Mouse (Mus musculus): ENCODE measurements around the gene Kantr. TPM values are rescaled to one million over a fixed set of nuclear protein-coding genes. Genes with fewer than 3 reads are reported as not detected.
"Not testable (repeated sequence)": the region's sequence is repeated elsewhere in the genome, so short reads cannot be mapped to it uniquely, and the experiment has no call there.

Kantr gene
- polyA plus RNA-seq, 1 experiment, result 0.96 TPM

GRCm38 (mm10) chrX:152341496-152341895 is 14.2 kb upstream of the Kantr start:
- H3K36me3 ChIP-seq (ENCODE audit: control insufficient read depth, insufficient read depth), result peaks cover 6% of the 10 kb centered on the region
- peak overlapping the region; percentile 38 for H3ac ChIP-seq (ENCODE audit: control insufficient read depth, insufficient read length)
- peak overlapping the region; percentile 45 for H3K4me3 ChIP-seq
- TF ChIP-seq E2F4 (IDR thresholded peaks at IDR 0.05; ENCODE audit: insufficient read depth) (no peak), TCF12 (IDR thresholded peaks at IDR 0.05; ENCODE audit: insufficient read depth, poor library complexity, severe bottlenecking) (no peak), MYOG (IDR thresholded peaks at IDR 0.05; ENCODE audit: control insufficient read depth in 1 of 3, insufficient read depth in 1 of 3, insufficient read length in 2 of 3, low read depth in 2 of 3) (no peak), MAX (IDR thresholded peaks at IDR 0.05; ENCODE audit: low read depth) (no peak), REST (IDR thresholded peaks at IDR 0.05; ENCODE audit: insufficient read depth, insufficient read length) (no peak), USF1 (IDR thresholded peaks at IDR 0.05; ENCODE audit: low read depth) (no peak), TCF3 (IDR thresholded peaks at IDR 0.05; ENCODE audit: insufficient read length, low read depth) (no peak), POLR2A (IDR thresholded peaks at IDR 0.05; ENCODE audit: insufficient read length, low read depth) (no peak), MYOD1 (IDR thresholded peaks at IDR 0.05; ENCODE audit: control insufficient read depth in 1 of 3, insufficient read length in 2 of 3, low read depth in 2 of 3) (no peak), POLR2AphosphoS2 (IDR thresholded peaks at IDR 0.05; ENCODE audit: insufficient read length, low read depth) (no peak), CEBPB (IDR thresholded peaks at IDR 0.05; ENCODE audit: insufficient read depth, poor library complexity, severe bottlenecking) (no peak), SRF (IDR thresholded peaks at IDR 0.05; ENCODE audit: control insufficient read depth, insufficient read length, low read depth) (no peak)
- H3K4me2 ChIP-seq (ENCODE audit: low read depth), result peak overlapping the region; percentile 75
- peaks cover 16% of the 10 kb centered on the region for H3K79me2 ChIP-seq (ENCODE audit: control insufficient read depth, insufficient read depth)
- no peaks in the 10 kb centered on the region for H3K27me3 ChIP-seq (ENCODE audit: control insufficient read depth, insufficient read depth, insufficient read length)

GRCm38 (mm10) chrX:152336546-152337332 is 9.4 kb upstream of the Kantr start:
- H3K27me3 ChIP-seq (ENCODE audit: control insufficient read depth, insufficient read depth, insufficient read length), result no peaks in the 10 kb centered on the region
- no peak overlapping the region for H3ac ChIP-seq (ENCODE audit: control insufficient read depth, insufficient read length)
- peak overlapping the region; percentile 13 for H3K4me3 ChIP-seq
- peaks cover 6% of the 10 kb centered on the region for H3K36me3 ChIP-seq (ENCODE audit: control insufficient read depth, insufficient read depth)
- H3K79me2 ChIP-seq (ENCODE audit: control insufficient read depth, insufficient read depth), result peaks cover 14% of the 10 kb centered on the region
- TF ChIP-seq MAX (IDR thresholded peaks at IDR 0.05; ENCODE audit: low read depth) (no peak), POLR2AphosphoS2 (IDR thresholded peaks at IDR 0.05; ENCODE audit: insufficient read length, low read depth) (peak; percentile 94), MYOG (IDR thresholded peaks at IDR 0.05; ENCODE audit: control insufficient read depth in 1 of 3, insufficient read depth in 1 of 3, insufficient read length in 2 of 3, low read depth in 2 of 3) (no peak), MYOD1 (IDR thresholded peaks at IDR 0.05; ENCODE audit: control insufficient read depth in 1 of 3, insufficient read length in 2 of 3, low read depth in 2 of 3) (no peak), USF1 (IDR thresholded peaks at IDR 0.05; ENCODE audit: low read depth) (no peak), E2F4 (IDR thresholded peaks at IDR 0.05; ENCODE audit: insufficient read depth) (no peak), REST (IDR thresholded peaks at IDR 0.05; ENCODE audit: insufficient read depth, insufficient read length) (no peak), POLR2A (IDR thresholded peaks at IDR 0.05; ENCODE audit: insufficient read length, low read depth) (peak; percentile 51), SRF (IDR thresholded peaks at IDR 0.05; ENCODE audit: control insufficient read depth, insufficient read length, low read depth) (no peak)
- peak overlapping the region; percentile 74 for H3K4me2 ChIP-seq (ENCODE audit: low read depth)

- peak overlapping the region; percentile 13 for H3K4me3 ChIP-seq
- not testable (repeated sequence) for H3ac ChIP-seq (ENCODE audit: control insufficient read depth, insufficient read length); H3K79me2 ChIP-seq (ENCODE audit: control insufficient read depth, insufficient read depth); H3K27me3 ChIP-seq (ENCODE audit: control insufficient read depth, insufficient read depth, insufficient read length); H3K36me3 ChIP-seq (ENCODE audit: control insufficient read depth, insufficient read depth)
- H3K4me2 ChIP-seq (ENCODE audit: low read depth), result peak overlapping the region; percentile 62
These were observed 8.8 kb upstream of the Kantr start for GRCm38 (mm10) chrX:152336123-152336522.

- H3K27me3 ChIP-seq (ENCODE audit: control insufficient read depth, insufficient read depth, insufficient read length); H3ac ChIP-seq (ENCODE audit: control insufficient read depth, insufficient read length); H3K4me3 ChIP-seq; H3K4me2 ChIP-seq (ENCODE audit: low read depth); H3K79me2 ChIP-seq (ENCODE audit: control insufficient read depth, insufficient read depth); H3K36me3 ChIP-seq (ENCODE audit: control insufficient read depth, insufficient read depth): not testable (repeated sequence)
These were observed 2.1 kb upstream of the Kantr start for GRCm38 (mm10) chrX:152329400-152329799.

- Histone ChIP-seq H3K79me2 (ENCODE audit: control insufficient read depth, insufficient read depth) (no peaks in the 10 kb centered on the region), H3K4me2 (ENCODE audit: low read depth) (peak overlapping the region; percentile 78), H3ac (ENCODE audit: control insufficient read depth, insufficient read length) (no peak overlapping the region), H3K36me3 (ENCODE audit: control insufficient read depth, insufficient read depth) (no peaks in the 10 kb centered on the region), H3K4me3 (peak overlapping the region; percentile 41), H3K27me3 (ENCODE audit: control insufficient read depth, insufficient read depth, insufficient read length) (no peaks in the 10 kb centered on the region)
- no peak for TF ChIP-seq POLR2AphosphoS2 (IDR thresholded peaks at IDR 0.05; ENCODE audit: insufficient read length, low read depth)
- no peak for TF ChIP-seq TCF3 (IDR thresholded peaks at IDR 0.05; ENCODE audit: insufficient read length, low read depth)
- no peak for TF ChIP-seq MYOD1 (IDR thresholded peaks at IDR 0.05; ENCODE audit: control insufficient read depth in 1 of 3, insufficient read length in 2 of 3, low read depth in 2 of 3)
- TF ChIP-seq POLR2A (IDR thresholded peaks at IDR 0.05; ENCODE audit: insufficient read length, low read depth), result no peak
- TF ChIP-seq TCF12 (IDR thresholded peaks at IDR 0.05; ENCODE audit: insufficient read depth, poor library complexity, severe bottlenecking), result no peak
- TF ChIP-seq CEBPB (IDR thresholded peaks at IDR 0.05; ENCODE audit: insufficient read depth, poor library complexity, severe bottlenecking), result no peak
- TF ChIP-seq REST (IDR thresholded peaks at IDR 0.05; ENCODE audit: insufficient read depth, insufficient read length), result no peak
- TF ChIP-seq MAX (IDR thresholded peaks at IDR 0.05; ENCODE audit: low read depth), result no peak
These were observed 376 bp upstream of the Kantr start for GRCm38 (mm10) chrX:152327689-152328052.
